Mouse (Mus musculus) liver, postnatal 0 days (tissue): ENCODE results near the gene Dpf2.

ENCODE experiments used
- CTCF ChIP-seq: sonication (generic); IDR thresholded peaks from 2 replicates; pipeline ENCODE4 v1.5.1; 2016; ENCODE audit warnings: antibody characterized with exemption, low read depth
- EP300 ChIP-seq: IDR thresholded peaks from 2 replicates; pipeline ENCODE4 v1.6.1; 2016; ENCODE audit warnings: antibody characterized with exemption, low read depth, mild to moderate bottlenecking

DNA sequence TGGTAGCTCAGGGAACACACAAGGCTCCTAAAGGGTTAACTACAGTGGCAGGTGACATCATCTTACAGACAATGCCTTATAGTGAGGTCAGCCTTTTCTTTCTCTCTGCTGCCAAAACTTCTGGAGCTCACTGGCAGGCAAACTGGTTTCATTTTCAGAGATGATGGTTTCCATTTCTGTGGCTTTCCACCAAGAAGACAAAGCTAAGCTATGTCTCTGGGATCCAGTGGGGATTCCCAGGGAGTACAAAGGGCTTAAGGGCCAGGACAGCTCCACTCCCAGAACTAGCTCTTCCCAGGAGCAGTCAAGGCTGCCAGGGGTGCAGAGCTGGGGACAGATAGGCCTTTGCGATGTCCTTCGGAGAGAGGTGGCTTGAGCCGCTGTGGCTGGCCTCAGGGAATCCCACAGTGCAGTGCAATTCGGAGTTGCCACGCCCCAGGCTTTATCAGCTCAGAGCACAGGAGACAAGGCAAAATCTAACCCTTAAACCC lies 61.3 kb downstream of the Dpf2 start:
- TF ChIP-seq CTCF (no peak), EP300 (no peak)
